Mouse (Mus musculus) small intestine, adult 2 months (tissue): ENCODE results near the gene Ssb.

Source experiments
- CTCF ChIP-seq: fragments of 200-500 bp; IDR thresholded peaks from 2 replicates; pipeline ENCODE4 v1.5.1; 2012; ENCODE audit warnings: low read depth, mild to moderate bottlenecking, control low read depth, inconsistent platforms, low read length, moderate library complexity, mixed read lengths; ENCODE audit not compliant: insufficient replicate concordance, insufficient read length; ENCODE audit errors: extremely low read depth
- POLR2A ChIP-seq: fragments of 200-500 bp; IDR thresholded peaks from 2 replicates; pipeline ENCODE4 v1.6.1; 2012; ENCODE audit warnings: low read depth, mild to moderate bottlenecking, control low read depth, inconsistent platforms, low read length, moderate library complexity

DNA sequence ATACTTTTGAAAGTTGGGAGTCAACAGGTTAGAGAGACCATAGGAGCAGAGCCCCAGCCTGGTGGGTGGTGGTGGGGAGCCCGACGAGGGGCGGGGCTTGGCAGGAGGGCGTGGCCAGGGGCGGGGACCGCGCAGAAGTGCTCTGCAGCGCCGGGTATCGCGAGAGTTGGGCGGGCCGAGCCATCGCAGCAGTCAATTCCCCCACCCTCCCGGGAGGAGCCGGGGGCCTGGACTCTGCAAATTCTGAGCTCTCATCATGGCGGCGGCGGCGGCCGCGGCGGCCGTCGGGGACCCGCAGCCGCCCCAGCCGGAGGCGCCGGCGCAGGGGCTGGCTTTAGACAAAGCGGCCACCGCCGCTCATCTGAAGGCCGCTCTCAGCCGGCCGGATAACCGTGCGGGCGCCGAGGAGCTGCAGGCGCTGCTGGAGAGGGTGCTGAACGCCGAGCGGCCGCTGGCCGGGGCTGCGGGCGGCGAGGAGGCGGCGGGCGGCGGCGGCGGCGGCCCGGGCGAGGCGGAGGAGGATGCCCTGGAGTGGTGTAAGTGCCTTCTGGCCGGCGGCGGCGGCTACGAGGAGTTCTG lies 35.8 kb downstream of the Ssb start, which contains the start of gene Ubr3:
- no peak for TF ChIP-seq CTCF
- peak; percentile 92 for TF ChIP-seq POLR2A
